Mouse (Mus musculus) midbrain, embryonic 11.5 days (tissue): ENCODE measurements around the gene Gm47791. TPM values are rescaled to one million over a fixed set of nuclear protein-coding genes. Genes with fewer than 3 reads are reported as not detected.

ENCODE experiments used
- ATAC-seq: fragments of 200-750 bp; cut with Nextera tagmentation; 2 replicates; pipeline ENCODE4 v1.8.0; 2017; ENCODE audit warnings: moderate TSS enrichment, moderate library complexity; ENCODE audit not compliant: low FRiP score
- DNase-seq: peaks from one replicate; pipeline ENCODE4 v3.0.0; 2015; ENCODE audit warnings: low spot score; ENCODE audit errors: missing footprints
- H3K27ac ChIP-seq: fragments of 300-500 bp; sonication (generic); 2 replicates; pipeline ENCODE4 v1.5.1; 2014; ENCODE audit warnings: low read depth, low read length
- H3K27me3 ChIP-seq: fragments of 300-500 bp; sonication (generic); 2 replicates; pipeline ENCODE4 v1.6.1; 2014; ENCODE audit warnings: mild to moderate bottlenecking, low read length, moderate library complexity, mixed read lengths; ENCODE audit not compliant: control insufficient read depth, insufficient read depth
- H3K36me3 ChIP-seq: fragments of 300-500 bp; sonication (generic); 2 replicates; pipeline ENCODE4 v1.6.1; 2014; ENCODE audit warnings: mild to moderate bottlenecking, low read length, moderate library complexity, mixed read lengths; ENCODE audit not compliant: control insufficient read depth, insufficient read depth
- H3K4me1 ChIP-seq: fragments of 300-500 bp; sonication (generic); 2 replicates; pipeline ENCODE4 v1.6.1; 2014; ENCODE audit warnings: low read length; ENCODE audit not compliant: control insufficient read depth, insufficient read depth
- H3K4me2 ChIP-seq: fragments of 300-500 bp; sonication (generic); 2 replicates; pipeline ENCODE4 v1.6.1; 2014; ENCODE audit warnings: mild to moderate bottlenecking, moderate library complexity
- H3K4me3 ChIP-seq: fragments of 300-500 bp; sonication (generic); 2 replicates; pipeline ENCODE4 v1.5.1; 2014; ENCODE audit warnings: low read depth, low read length
- H3K9ac ChIP-seq: fragments of 300-500 bp; sonication (generic); 2 replicates; pipeline ENCODE4 v1.6.1; 2014; ENCODE audit warnings: low read length
- H3K9me3 ChIP-seq: fragments of 300-500 bp; sonication (generic); 2 replicates; pipeline ENCODE4 v1.6.1; 2016; ENCODE audit warnings: low read length; ENCODE audit not compliant: control insufficient read depth
- WGBS: fragments of 180-500 bp; shearing (Covaris S2); extraction: QIAGEN DNeasy Blood & Tissue Kit; methylation state at CpG from one replicate; pipeline ENCODE4 v1.1.7; 2014; 5-methylcytosine and 5-hydroxymethylcytosine counted together
- polyA plus RNA-seq: library from polyadenylated mRNA; unstranded; fragments of >200 nt; fragmentation: Nextera tagmentation; extraction: Ambion mirVana; gene quantifications from 2 replicates; pipeline ENCODE4 v1.2.1, GENCODE M21; 2014

The Gm47791 gene
- polyA plus RNA-seq, 1 experiment from 2014 or later: not detected

- DNase-seq (no peak), ATAC-seq (no peak)
- Histone ChIP-seq H3K27me3 (no peaks in the 10 kb centered on the region), H3K27ac (no peak overlapping the region), H3K4me1 (no peaks in the 10 kb centered on the region), H3K9ac (no peak overlapping the region), H3K36me3 (no peaks in the 10 kb centered on the region), H3K9me3 (no peaks in the 10 kb centered on the region), H3K4me3 (no peak overlapping the region), H3K4me2 (no peak overlapping the region)
- 97% methylated on average over 1 of the region's 1 CpGs for WGBS
Observed at GRCm38 (mm10) chr1:82804059-82804458, 33.0 kb upstream of the Gm47791 start.

- H3K4me3 ChIP-seq: no peak overlapping the region
- H3K27me3 ChIP-seq: no peaks in the 10 kb centered on the region
- DNase-seq (no peak), ATAC-seq (no peak; the same call in 1 of the 2 replicates)
- no peak overlapping the region for H3K4me2 ChIP-seq
- no peaks in the 10 kb centered on the region for H3K9me3 ChIP-seq
- no peak overlapping the region for H3K27ac ChIP-seq
- no peaks in the 10 kb centered on the region for H3K36me3 ChIP-seq
- no peaks in the 10 kb centered on the region for H3K4me1 ChIP-seq
- H3K9ac ChIP-seq: no peak overlapping the region
- WGBS: 72% methylated on average over 7 of the region's 7 CpGs
Observed at GRCm38 (mm10) chr1:82803608-82804007, 32.6 kb upstream of the Gm47791 start.

DNA sequence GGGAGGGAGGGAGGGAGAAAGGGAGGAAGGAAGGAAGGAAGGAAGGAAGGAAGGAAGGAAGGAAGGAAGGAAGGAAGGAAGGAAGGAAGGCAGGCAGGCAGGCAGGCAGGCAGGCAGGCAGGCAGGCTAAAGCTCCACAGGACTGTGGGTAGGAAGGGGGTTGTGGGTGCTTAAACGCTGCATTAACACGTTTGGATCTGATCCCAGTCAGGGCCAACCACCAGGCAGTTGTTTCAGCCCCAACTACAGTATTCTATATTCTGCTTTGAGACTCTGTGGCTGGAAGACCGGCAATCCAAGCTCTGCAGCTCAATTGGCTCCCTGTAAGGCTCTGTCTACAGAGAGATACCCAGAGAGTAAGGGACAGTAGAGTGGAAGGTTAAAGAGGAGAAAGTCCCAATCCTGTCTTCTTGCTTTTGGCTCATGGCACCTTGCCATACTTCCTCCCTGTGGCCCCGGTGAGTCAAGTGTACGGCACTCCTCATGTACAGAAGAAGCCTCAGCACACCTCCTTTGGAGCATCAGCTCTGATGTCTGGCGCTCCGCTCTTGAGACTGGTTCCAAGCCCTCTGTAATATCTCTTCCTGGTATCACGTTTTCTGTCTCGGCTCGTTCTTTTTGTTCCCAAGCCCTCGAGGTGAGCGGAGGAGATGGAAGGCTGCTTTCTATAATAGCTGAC is 30.2 kb upstream of the Gm47791 start:
- H3K9me3 ChIP-seq: no peaks in the 10 kb centered on the region
- no peak overlapping the region for H3K4me2 ChIP-seq
- H3K27ac ChIP-seq: no peak overlapping the region
- 83% methylated on average over 12 of the region's 12 CpGs for WGBS
- no peak for ATAC-seq
- H3K4me3 ChIP-seq: no peak overlapping the region
- H3K9ac ChIP-seq: no peak overlapping the region
- no peaks in the 10 kb centered on the region for H3K4me1 ChIP-seq
- DNase-seq: no peak
- H3K27me3 ChIP-seq: no peaks in the 10 kb centered on the region
- H3K36me3 ChIP-seq: no peaks in the 10 kb centered on the region

GRCm38 (mm10) chr1:82798922-82799321 is 27.9 kb upstream of the Gm47791 start:
- no peak overlapping the region for H3K27ac ChIP-seq
- H3K4me2 ChIP-seq: no peak overlapping the region
- H3K27me3 ChIP-seq: no peaks in the 10 kb centered on the region
- no peak overlapping the region for H3K4me3 ChIP-seq
- H3K9me3 ChIP-seq: no peaks in the 10 kb centered on the region
- no peaks in the 10 kb centered on the region for H3K4me1 ChIP-seq
- DNase-seq: no peak
- no peak for ATAC-seq
- H3K36me3 ChIP-seq: no peaks in the 10 kb centered on the region
- no peak overlapping the region for H3K9ac ChIP-seq
- WGBS: 88% methylated on average over 4 of the region's 4 CpGs

DNA sequence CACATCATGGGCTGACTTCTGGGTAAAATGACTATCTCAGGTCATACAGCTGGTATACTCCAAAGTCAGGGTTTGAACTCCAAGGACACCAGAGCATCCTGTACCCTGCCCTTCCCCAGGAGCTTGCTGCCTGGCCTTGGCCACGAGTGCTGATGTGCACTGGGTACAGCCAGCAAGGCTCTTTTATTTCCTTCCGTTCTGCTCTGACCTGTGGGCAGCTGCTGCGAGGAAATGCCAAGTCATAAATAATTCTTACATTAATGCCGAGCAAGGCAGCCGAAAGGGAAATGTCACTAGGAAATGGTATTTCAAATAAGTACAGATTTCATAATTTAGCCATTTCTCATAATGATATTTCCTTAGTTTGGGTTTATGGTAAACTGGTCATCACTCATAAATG is 27.3 kb upstream of the Gm47791 start:
- Histone ChIP-seq H3K4me3 (no peak overlapping the region), H3K27ac (no peak overlapping the region), H3K9me3 (no peaks in the 10 kb centered on the region), H3K4me1 (no peaks in the 10 kb centered on the region), H3K27me3 (no peaks in the 10 kb centered on the region), H3K9ac (no peak overlapping the region), H3K36me3 (no peaks in the 10 kb centered on the region), H3K4me2 (no peak overlapping the region)
- no peak for DNase-seq
- no peak for ATAC-seq
- 89% methylated on average over 5 of the region's 5 CpGs for WGBS

DNA sequence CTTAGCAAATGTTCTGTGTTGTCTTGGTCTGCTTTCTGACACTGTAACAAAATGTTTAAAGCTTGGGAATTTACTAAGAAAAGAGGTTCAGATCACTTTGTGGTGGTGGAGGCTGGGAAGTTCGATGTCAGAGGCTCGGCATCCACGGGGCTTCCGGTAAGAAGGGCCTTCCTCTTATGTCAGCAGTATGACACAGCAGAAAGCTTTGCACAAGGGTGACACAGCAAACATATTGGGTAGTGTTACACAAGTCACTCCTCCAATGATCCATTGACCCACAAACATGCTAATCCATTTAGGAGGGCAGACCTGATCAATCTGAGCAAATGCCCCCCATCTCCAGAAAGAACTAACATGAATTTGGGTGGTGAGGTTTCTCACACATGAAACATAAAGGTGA is 26.0 kb upstream of the Gm47791 start:
- Histone ChIP-seq H3K4me2 (no peak overlapping the region), H3K9ac (no peak overlapping the region), H3K36me3 (no peaks in the 10 kb centered on the region), H3K4me3 (no peak overlapping the region), H3K27me3 (no peaks in the 10 kb centered on the region), H3K27ac (no peak overlapping the region), H3K9me3 (no peaks in the 10 kb centered on the region), H3K4me1 (no peaks in the 10 kb centered on the region)
- WGBS: 87% methylated on average over 4 of the region's 4 CpGs
- ATAC-seq (no peak), DNase-seq (no peak)

DNA sequence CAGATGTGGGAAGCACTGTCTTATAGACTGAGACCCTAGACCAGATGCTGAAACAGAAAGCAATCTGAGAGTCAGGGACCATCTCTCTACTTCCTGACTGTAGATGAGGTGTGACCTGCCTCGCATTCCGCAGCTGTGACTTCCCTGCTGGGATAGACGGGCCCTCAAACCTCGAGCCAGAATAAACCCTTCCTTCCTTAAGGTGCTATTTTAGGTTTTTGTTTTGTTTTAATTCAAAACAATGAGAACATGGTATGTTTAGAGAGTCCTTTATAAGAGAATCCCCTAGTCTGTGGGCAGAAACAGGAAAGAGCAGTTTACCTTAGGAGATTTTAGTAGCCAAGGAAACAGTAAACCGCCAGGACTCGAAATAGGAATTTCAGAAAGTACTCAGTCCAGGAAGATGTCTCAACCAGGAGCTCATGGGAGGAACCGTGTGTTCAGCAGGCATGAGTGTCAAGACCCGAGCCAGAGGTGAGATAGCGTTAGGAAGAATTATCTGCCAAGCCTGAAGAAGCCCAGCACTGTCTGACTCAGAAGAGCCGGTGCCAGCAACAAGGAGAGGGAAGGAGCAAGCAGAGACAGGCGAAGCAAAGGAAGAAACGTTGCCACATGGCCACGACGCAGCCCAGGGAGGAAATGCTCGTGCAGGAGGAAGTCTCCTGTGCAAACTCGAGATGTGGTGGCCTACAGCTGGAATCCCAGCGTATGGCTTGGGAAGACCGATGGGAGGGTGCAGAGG is 24.8 kb upstream of the Gm47791 start:
- Histone ChIP-seq H3K4me3 (no peak overlapping the region), H3K36me3 (no peaks in the 10 kb centered on the region), H3K9ac (no peak overlapping the region), H3K27me3 (no peaks in the 10 kb centered on the region), H3K9me3 (no peaks in the 10 kb centered on the region), H3K27ac (no peak overlapping the region), H3K4me1 (no peaks in the 10 kb centered on the region), H3K4me2 (no peak overlapping the region)
- ATAC-seq: no peak
- WGBS: 82% methylated on average over 18 of the region's 18 CpGs
- DNase-seq: no peak

GRCm38 (mm10) chr1:82795211-82795610 is 24.2 kb upstream of the Gm47791 start:
- Histone ChIP-seq H3K36me3 (no peaks in the 10 kb centered on the region), H3K4me3 (no peak overlapping the region), H3K4me2 (no peak overlapping the region), H3K27ac (no peak overlapping the region), H3K9ac (no peak overlapping the region), H3K4me1 (no peaks in the 10 kb centered on the region), H3K9me3 (no peaks in the 10 kb centered on the region), H3K27me3 (no peaks in the 10 kb centered on the region)
- no peak for ATAC-seq
- no peak for DNase-seq
- WGBS: 83% methylated on average over 2 of the region's 2 CpGs

DNA sequence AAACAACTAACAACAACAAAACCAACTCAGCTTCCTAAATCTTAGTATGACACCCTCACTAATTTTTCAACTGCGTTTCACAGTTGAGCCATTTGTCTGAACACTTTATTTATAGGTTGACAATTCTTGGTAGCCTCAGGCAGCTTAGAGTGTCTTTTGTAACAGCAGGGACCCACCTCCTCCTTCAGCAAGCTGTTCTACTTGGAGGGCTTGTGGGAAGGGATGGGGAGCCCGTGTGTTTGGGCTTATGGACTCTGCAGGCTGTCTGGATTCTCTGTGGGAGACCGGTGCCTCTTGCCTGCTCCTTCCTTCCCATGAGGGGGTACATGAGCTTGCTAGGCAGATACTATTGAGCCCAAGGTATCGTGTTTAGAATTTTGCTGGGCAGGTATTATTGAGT is 22.9 kb upstream of the Gm47791 start:
- Histone ChIP-seq H3K9me3 (no peaks in the 10 kb centered on the region), H3K4me3 (no peak overlapping the region), H3K4me2 (no peak overlapping the region), H3K4me1 (no peaks in the 10 kb centered on the region), H3K36me3 (no peaks in the 10 kb centered on the region), H3K9ac (no peak overlapping the region), H3K27ac (no peak overlapping the region), H3K27me3 (no peaks in the 10 kb centered on the region)
- ATAC-seq: no peak
- 56% methylated on average over 4 of the region's 4 CpGs for WGBS
- DNase-seq: no peak
